In genomic region chr8:10561616-10562015, GRCm38 (mm10) we compare ENCODE assay signal across 16 mouse cellular contexts.
"Had no signal": no experiment of that assay in that cellular context is flagged by ENCODE, and none has a peak within 500 bp of the region (broad histone marks: within the 10 kb centered on the region; RNA-seq: fewer than 3 reads in every experiment).

No protein-coding gene starts in this region.

- H3K4me3 ChIP-seq: limb, embryonic 15.5 days; liver, embryonic 13.5 days; lung, embryonic 15.5 days; megakaryocyte, embryonic 14.5 days; myocyte had no signal

- H3K27me3 ChIP-seq: limb, embryonic 15.5 days; liver, embryonic 13.5 days; lung, embryonic 15.5 days had no signal

- H3K4me1 ChIP-seq: limb, embryonic 15.5 days; liver, embryonic 13.5 days; lung, embryonic 15.5 days; megakaryocyte, embryonic 14.5 days had no signal

- ATAC-seq: intestine, embryonic 16.5 days; liver, postnatal 0 days had no signal

- DNase-seq: kidney, adult 8-10 months; kidney, postnatal 25 days; layer of hippocampus, adult 9-11 months; layer of hippocampus, postnatal 36 days; liver, embryonic 13.5 days; liver, postnatal 0 days; lung, postnatal 14 days; right cerebral cortex, adult 18-20 months; right cerebral cortex, postnatal 25 days; thymus, postnatal 36 days had no signal

- H3K36me3 ChIP-seq: limb, embryonic 15.5 days; liver, embryonic 13.5 days; lung, embryonic 15.5 days had no signal

- H3K4me2 ChIP-seq: limb, embryonic 15.5 days; liver, embryonic 13.5 days; lung, embryonic 15.5 days had no signal

- H3K9me3 ChIP-seq: limb, embryonic 15.5 days; liver, embryonic 13.5 days; lung, embryonic 15.5 days; megakaryocyte, embryonic 14.5 days had no signal

- H3K9ac ChIP-seq: limb, embryonic 15.5 days; liver, embryonic 13.5 days; liver, postnatal 0 days; lung, embryonic 15.5 days had no signal

- H3K27ac ChIP-seq: limb, embryonic 15.5 days; liver, embryonic 13.5 days; lung, embryonic 15.5 days; macrophage had no signal
